Mouse (Mus musculus) limb, embryonic 15.5 days (tissue): ENCODE data around the gene Fkbp5. TPM values are rescaled to one million over a fixed set of nuclear protein-coding genes. Genes with fewer than 3 reads are reported as not detected.

Experiments
- ATAC-seq: fragments of 200-750 bp; cut with Nextera tagmentation; 2 replicates; pipeline ENCODE4 v1.8.0; 2017; ENCODE audit warnings: low read depth, moderate TSS enrichment; ENCODE audit not compliant: insufficient number of reproducible peaks, low FRiP score, low TSS enrichment
- H3K27ac ChIP-seq: fragments of 300-500 bp; sonication (generic); 2 replicates; pipeline ENCODE4 v1.5.1; 2015; ENCODE audit warnings: moderate library complexity, mild to moderate bottlenecking, inconsistent platforms
- H3K27me3 ChIP-seq: fragments of 300-500 bp; sonication (generic); 2 replicates; pipeline ENCODE4 v1.6.1; 2015; ENCODE audit warnings: inconsistent platforms
- H3K36me3 ChIP-seq: fragments of 300-500 bp; sonication (generic); 2 replicates; pipeline ENCODE4 v1.6.1; 2015; ENCODE audit warnings: inconsistent platforms
- H3K4me1 ChIP-seq: fragments of 300-500 bp; sonication (generic); 2 replicates; pipeline ENCODE4 v1.6.1; 2015; ENCODE audit warnings: inconsistent platforms
- H3K4me2 ChIP-seq: fragments of 300-500 bp; sonication (generic); 2 replicates; pipeline ENCODE4 v1.6.1; 2015; ENCODE audit warnings: mild to moderate bottlenecking, inconsistent platforms
- H3K4me3 ChIP-seq: fragments of 300-500 bp; sonication (generic); 2 replicates; pipeline ENCODE4 v1.5.1; 2015; ENCODE audit warnings: mild to moderate bottlenecking, inconsistent platforms
- H3K9ac ChIP-seq: fragments of 300-500 bp; sonication (generic); 2 replicates; pipeline ENCODE4 v1.6.1; 2015; ENCODE audit warnings: inconsistent platforms
- H3K9me3 ChIP-seq: fragments of 300-500 bp; sonication (generic); 2 replicates; pipeline ENCODE4 v1.6.1; 2016; ENCODE audit warnings: inconsistent platforms
- WGBS: fragments of 180-500 bp; shearing (Covaris S2); methylation state at CpG from one replicate; pipeline ENCODE4 v1.1.7; 2015; 5-methylcytosine and 5-hydroxymethylcytosine counted together
- polyA plus RNA-seq: library from polyadenylated mRNA; unstranded; fragments of >200 nt; fragmentation: Nextera tagmentation; extraction: Ambion mirVana; gene quantifications from 2 replicates; pipeline ENCODE4 v1.2.1, GENCODE M21; 2015

The Fkbp5 gene
- polyA plus RNA-seq, 1 experiment from 2014 or later = 42.1 TPM

- Histone ChIP-seq H3K27ac (peak overlapping the region; percentile 22; the same call in 1 of the 2 replicates), H3K4me1 (peaks cover 47% of the 10 kb centered on the region), H3K4me3 (no peak overlapping the region), H3K36me3 (no peaks in the 10 kb centered on the region), H3K4me2 (no peak overlapping the region), H3K27me3 (no peaks in the 10 kb centered on the region), H3K9me3 (no peaks in the 10 kb centered on the region), H3K9ac (no peak overlapping the region)
- 39% methylated on average over 6 of the region's 6 CpGs for WGBS
- ATAC-seq = no peak
Measured at GRCm38 (mm10) chr17:28512696-28513095, 4.6 kb downstream of the Fkbp5 start.

GRCm38 (mm10) chr17:28511616-28512541 lies 5.4 kb downstream of the Fkbp5 start:
- Histone ChIP-seq H3K4me1 (peaks cover 46% of the 10 kb centered on the region), H3K9ac (no peak overlapping the region), H3K27ac (peak overlapping the region; percentile 22; the same call in 1 of the 2 replicates), H3K9me3 (no peaks in the 10 kb centered on the region), H3K4me2 (no peak overlapping the region), H3K27me3 (no peaks in the 10 kb centered on the region), H3K4me3 (no peak overlapping the region), H3K36me3 (no peaks in the 10 kb centered on the region)
- 42% methylated on average over 9 of the region's 9 CpGs for WGBS
- no peak for ATAC-seq

DNA sequence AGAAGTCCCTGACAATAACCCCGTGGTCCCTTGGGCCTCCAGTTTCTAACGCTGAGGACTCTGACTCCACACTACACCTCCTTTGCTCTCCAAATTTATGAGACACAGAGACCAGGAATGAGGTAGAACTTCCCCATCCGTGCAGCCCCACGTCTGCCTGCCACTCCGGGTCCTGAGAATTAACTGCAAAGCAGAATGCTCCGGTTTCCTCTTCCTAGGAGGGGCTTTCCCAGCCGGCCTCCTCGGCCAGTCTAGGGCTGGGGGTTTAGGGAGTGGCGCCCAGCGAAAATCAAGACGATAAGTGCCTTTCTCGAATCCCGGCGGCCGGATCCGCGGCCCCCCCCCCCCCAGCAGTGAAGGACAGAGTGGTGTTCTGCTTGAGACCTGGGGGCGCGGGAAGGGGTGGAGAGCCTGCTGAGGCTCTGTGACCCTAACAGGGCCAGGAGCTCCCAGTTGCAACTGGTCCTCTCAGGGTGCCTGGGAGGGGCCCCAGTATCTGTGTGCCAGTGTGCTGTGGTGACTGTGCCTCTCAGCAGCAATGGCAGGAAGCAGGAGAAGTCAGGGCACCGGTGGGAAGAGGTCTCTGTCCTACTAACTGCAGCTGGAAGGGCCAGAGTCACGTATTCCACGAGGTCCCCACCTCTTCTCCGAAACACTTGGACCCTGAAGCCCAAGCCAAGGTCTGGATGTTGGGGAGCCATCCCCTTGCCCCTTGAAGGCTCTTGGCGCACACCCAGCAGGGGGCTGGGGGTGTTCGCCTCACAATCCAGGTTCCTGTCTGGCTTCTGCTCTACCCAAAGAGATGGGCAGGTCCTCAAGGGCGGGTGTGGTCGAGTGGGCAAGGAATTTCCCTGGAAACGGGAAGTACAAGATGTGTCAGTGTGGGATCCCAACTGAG lies 6.6 kb downstream of the Fkbp5 start:
- Histone ChIP-seq H3K9me3 (no peaks in the 10 kb centered on the region), H3K27me3 (no peaks in the 10 kb centered on the region), H3K27ac (peak overlapping the region; percentile 61), H3K4me2 (peak overlapping the region; percentile 41), H3K36me3 (no peaks in the 10 kb centered on the region), H3K4me1 (peaks cover 45% of the 10 kb centered on the region), H3K4me3 (peak overlapping the region; percentile 22), H3K9ac (peak overlapping the region; percentile 39; the same call in 1 of the 2 replicates)
- no peak for ATAC-seq
- WGBS = 5% methylated on average over 28 of the region's 28 CpGs

DNA sequence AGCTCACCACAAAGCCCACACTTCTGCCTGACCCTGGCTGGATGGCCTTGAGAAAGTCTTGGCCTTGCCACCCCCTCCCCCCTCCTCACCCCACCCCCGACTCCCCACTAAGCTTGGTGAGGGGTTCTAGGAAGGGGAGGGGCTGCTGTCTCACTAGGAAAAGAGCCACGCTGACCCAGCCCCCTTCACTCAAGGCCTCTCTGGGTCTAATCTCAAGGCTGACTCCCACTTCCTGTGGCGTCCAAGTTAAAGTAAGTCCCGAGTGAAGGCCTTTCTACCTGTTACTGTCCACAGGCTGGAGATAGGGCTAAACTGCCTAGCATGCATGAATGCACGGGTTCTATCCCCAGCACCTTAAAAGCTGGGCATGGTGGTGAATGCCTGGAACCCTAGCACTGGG lies 9.8 kb downstream of the Fkbp5 start:
- no peak overlapping the region for H3K4me2 ChIP-seq
- no peaks in the 10 kb centered on the region for H3K36me3 ChIP-seq
- H3K9ac ChIP-seq = no peak overlapping the region
- H3K27ac ChIP-seq = peak overlapping the region; percentile 2; the same call in 1 of the 2 replicates
- peaks cover 32% of the 10 kb centered on the region for H3K4me1 ChIP-seq
- H3K4me3 ChIP-seq = no peak overlapping the region
- no peak for ATAC-seq
- H3K9me3 ChIP-seq = no peaks in the 10 kb centered on the region
- 35% methylated on average over 5 of the region's 5 CpGs for WGBS
- H3K27me3 ChIP-seq = no peaks in the 10 kb centered on the region

DNA sequence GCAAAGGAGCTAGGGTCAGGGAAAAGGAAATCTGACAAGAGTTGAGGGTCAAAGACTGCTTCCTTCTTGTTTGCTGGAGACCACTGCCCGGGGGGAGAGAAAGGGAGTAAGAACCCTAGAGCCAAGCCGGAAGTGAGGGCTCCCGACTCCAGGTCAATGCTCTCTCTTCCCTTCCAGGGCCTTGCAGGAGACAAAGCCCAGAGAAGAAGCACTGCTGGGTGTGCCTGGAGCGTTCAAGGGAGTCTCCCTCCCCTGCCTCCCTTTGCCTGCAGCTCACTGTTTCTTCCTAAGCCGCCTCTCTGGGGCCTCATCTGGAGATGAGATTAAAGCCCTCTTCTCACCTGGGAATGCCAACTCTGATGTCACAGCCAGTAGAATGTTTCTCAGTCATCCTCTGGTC lies 10.4 kb downstream of the Fkbp5 start:
- WGBS = 20% methylated on average over 5 of the region's 5 CpGs
- no peak for ATAC-seq
- Histone ChIP-seq H3K4me1 (peaks cover 26% of the 10 kb centered on the region), H3K9me3 (no peaks in the 10 kb centered on the region), H3K27ac (peak overlapping the region; percentile 2; the same call in 1 of the 2 replicates), H3K27me3 (no peaks in the 10 kb centered on the region), H3K9ac (no peak overlapping the region), H3K4me2 (no peak overlapping the region), H3K4me3 (no peak overlapping the region), H3K36me3 (no peaks in the 10 kb centered on the region)

GRCm38 (mm10) chr17:28505591-28505990 lies 11.7 kb downstream of the Fkbp5 start:
- Histone ChIP-seq H3K4me3 (no peak overlapping the region), H3K9ac (no peak overlapping the region), H3K9me3 (no peaks in the 10 kb centered on the region), H3K36me3 (no peaks in the 10 kb centered on the region), H3K27ac (no peak overlapping the region), H3K4me2 (no peak overlapping the region), H3K4me1 (peaks cover 17% of the 10 kb centered on the region), H3K27me3 (no peaks in the 10 kb centered on the region)
- WGBS = 77% methylated on average over 4 of the region's 4 CpGs
- ATAC-seq = no peak

DNA sequence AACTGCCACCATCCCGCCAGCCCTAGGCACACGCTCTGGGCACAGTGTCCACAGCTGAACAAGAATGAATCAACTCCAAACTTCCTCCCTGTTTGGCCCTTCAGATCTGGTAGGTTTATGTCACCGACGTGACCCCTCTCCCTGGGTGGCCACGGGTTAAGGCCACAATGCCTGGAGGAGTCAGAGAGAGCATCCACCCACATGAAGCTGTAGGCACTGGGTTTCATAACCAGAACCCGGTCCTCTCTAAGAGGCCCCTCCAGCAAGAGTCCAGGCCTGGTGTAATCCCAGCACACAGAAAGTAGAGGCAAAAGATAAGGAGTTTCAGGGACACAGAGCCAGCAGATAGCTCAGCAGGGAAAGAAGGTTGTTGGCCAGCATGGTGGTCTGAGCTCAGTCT lies 13.1 kb downstream of the Fkbp5 start:
- no peak for ATAC-seq
- Histone ChIP-seq H3K27ac (no peak overlapping the region), H3K9ac (no peak overlapping the region), H3K27me3 (no peaks in the 10 kb centered on the region), H3K4me2 (no peak overlapping the region), H3K9me3 (no peaks in the 10 kb centered on the region), H3K4me3 (no peak overlapping the region), H3K36me3 (no peaks in the 10 kb centered on the region), H3K4me1 (peaks cover 12% of the 10 kb centered on the region)
- WGBS = 82% methylated on average over 6 of the region's 6 CpGs

DNA sequence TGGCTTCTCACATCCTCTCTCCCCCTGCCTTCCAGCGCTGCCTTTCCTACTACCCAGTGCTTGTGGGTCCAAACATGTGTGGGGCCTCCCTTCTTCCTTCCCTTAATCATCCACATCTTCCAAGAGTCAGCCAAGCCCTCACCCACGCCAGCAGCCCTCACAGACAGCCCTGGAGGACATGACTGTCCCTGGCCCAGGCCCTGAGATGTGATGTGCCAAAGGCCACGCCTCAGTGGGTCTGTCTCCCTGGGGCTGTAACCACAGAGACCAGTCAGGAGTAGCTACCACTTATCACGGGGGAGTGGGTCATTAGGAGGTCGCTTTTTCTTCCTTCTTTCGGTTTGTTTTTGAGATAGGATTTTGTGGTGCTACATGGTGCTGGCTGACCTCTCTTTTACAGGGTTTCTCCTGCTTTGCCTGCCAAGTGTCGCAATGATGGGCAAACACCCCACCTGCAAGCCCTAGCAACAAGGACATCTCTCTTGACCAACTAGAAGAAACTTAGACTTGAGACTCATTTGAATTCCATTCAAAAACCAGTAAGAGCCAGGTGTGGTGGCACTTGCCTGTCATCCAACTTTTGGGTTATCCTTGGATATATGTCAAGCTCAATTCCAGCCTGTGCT lies 15.0 kb downstream of the Fkbp5 start:
- no peak overlapping the region for H3K9ac ChIP-seq
- no peaks in the 10 kb centered on the region for H3K9me3 ChIP-seq
- H3K36me3 ChIP-seq = no peaks in the 10 kb centered on the region
- no peak overlapping the region for H3K27ac ChIP-seq
- no peak for ATAC-seq
- H3K4me2 ChIP-seq = no peak overlapping the region
- WGBS = 57% methylated on average over 7 of the region's 7 CpGs
- no peak overlapping the region for H3K4me3 ChIP-seq
- no peaks in the 10 kb centered on the region for H3K27me3 ChIP-seq
- H3K4me1 ChIP-seq = peaks cover 9% of the 10 kb centered on the region

- no peak overlapping the region for H3K4me2 ChIP-seq
- no peaks in the 10 kb centered on the region for H3K9me3 ChIP-seq
- no peak overlapping the region for H3K4me3 ChIP-seq
- 67% methylated on average over 3 of the region's 3 CpGs for WGBS
- H3K4me1 ChIP-seq = no peaks in the 10 kb centered on the region
- H3K36me3 ChIP-seq = no peaks in the 10 kb centered on the region
- H3K27ac ChIP-seq = no peak overlapping the region
- H3K27me3 ChIP-seq = no peaks in the 10 kb centered on the region
- H3K9ac ChIP-seq = no peak overlapping the region
- ATAC-seq = no peak
Measured at GRCm38 (mm10) chr17:28500465-28500864, 16.9 kb downstream of the Fkbp5 start.

GRCm38 (mm10) chr17:28499190-28499589 lies 18.1 kb downstream of the Fkbp5 start:
- Histone ChIP-seq H3K9me3 (no peaks in the 10 kb centered on the region), H3K4me3 (no peak overlapping the region), H3K9ac (no peak overlapping the region), H3K27me3 (no peaks in the 10 kb centered on the region), H3K4me2 (no peak overlapping the region), H3K4me1 (no peaks in the 10 kb centered on the region), H3K27ac (no peak overlapping the region), H3K36me3 (no peaks in the 10 kb centered on the region)
- WGBS = 66% methylated on average over 2 of the region's 2 CpGs
- ATAC-seq = no peak

DNA sequence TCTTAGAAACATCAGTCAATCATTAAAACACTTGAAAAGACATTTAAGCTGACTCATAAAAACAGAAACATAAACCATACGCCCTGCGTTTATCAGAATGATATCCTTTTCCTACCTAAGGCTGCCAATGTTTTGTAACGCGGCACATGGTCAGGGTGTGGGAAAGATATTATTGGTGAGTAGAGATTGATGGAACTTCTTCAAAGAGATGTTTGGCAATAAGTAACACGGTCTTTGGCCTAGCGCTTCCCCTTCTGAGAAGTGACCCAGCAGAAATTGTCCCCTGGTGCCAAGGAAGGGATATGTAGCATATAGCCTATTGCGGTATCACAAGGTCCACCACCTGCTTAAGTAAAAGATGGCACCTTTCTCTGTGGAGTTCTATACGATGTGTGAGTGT lies 21.5 kb downstream of the Fkbp5 start:
- no peak overlapping the region for H3K9ac ChIP-seq
- no peak for ATAC-seq
- WGBS = 86% methylated on average over 8 of the region's 8 CpGs
- no peaks in the 10 kb centered on the region for H3K36me3 ChIP-seq
- H3K9me3 ChIP-seq = no peaks in the 10 kb centered on the region
- no peaks in the 10 kb centered on the region for H3K27me3 ChIP-seq
- H3K4me1 ChIP-seq = no peaks in the 10 kb centered on the region
- no peak overlapping the region for H3K4me2 ChIP-seq
- H3K4me3 ChIP-seq = no peak overlapping the region
- no peak overlapping the region for H3K27ac ChIP-seq
